Mouse (Mus musculus) right cerebral cortex, postnatal 14 days (tissue): ENCODE measurements around the gene Wnk4.

Experiments used
- DNase-seq: peaks from one replicate; pipeline ENCODE4 v3.0.0; 2022

Wnk4 gene

GRCm38 (mm10) chr11:101259948-101260825 is at the start of gene Wnk4:
Gene Wnk4 (plus strand): TSS chr11:101260567.
- DNase-seq = peak; percentile 33

GRCm38 (mm10) chr11:101211970-101212369 is 48.4 kb upstream of the Wnk4 start:
- no peak for DNase-seq

GRCm38 (mm10) chr11:101216936-101217335 is 43.4 kb upstream of the Wnk4 start:
- no peak for DNase-seq

- no peak for DNase-seq
Observed at GRCm38 (mm10) chr11:101218436-101219055, 41.8 kb upstream of the Wnk4 start.

- no peak for DNase-seq
Observed at GRCm38 (mm10) chr11:101220853-101221252, 39.5 kb upstream of the Wnk4 start.

- DNase-seq = no peak
Observed at GRCm38 (mm10) chr11:101221306-101221986, 38.9 kb upstream of the Wnk4 start.

- no peak for DNase-seq
Observed at GRCm38 (mm10) chr11:101224337-101224736, 36.0 kb upstream of the Wnk4 start.

GRCm38 (mm10) chr11:101225331-101226064 is 34.9 kb upstream of the Wnk4 start:
- no peak for DNase-seq

GRCm38 (mm10) chr11:101226065-101226701 is 34.2 kb upstream of the Wnk4 start, which contains the start of gene Ezh1:
Gene Ezh1 (minus strand): TSS chr11:101226463.
- DNase-seq = peak; percentile 82

- no peak for DNase-seq
Observed at GRCm38 (mm10) chr11:101229361-101229900, 30.9 kb upstream of the Wnk4 start.

GRCm38 (mm10) chr11:101230061-101230511 is 30.3 kb upstream of the Wnk4 start:
- no peak for DNase-seq

- DNase-seq = no peak
Observed at GRCm38 (mm10) chr11:101230526-101230925, 29.8 kb upstream of the Wnk4 start.

GRCm38 (mm10) chr11:101230991-101231871 is 29.1 kb upstream of the Wnk4 start:
- no peak for DNase-seq

- DNase-seq = no peak
Observed at GRCm38 (mm10) chr11:101232010-101232839, 28.1 kb upstream of the Wnk4 start.

- no peak for DNase-seq
Observed at GRCm38 (mm10) chr11:101233240-101233639, 27.1 kb upstream of the Wnk4 start.

GRCm38 (mm10) chr11:101234124-101234523 is 26.2 kb upstream of the Wnk4 start:
- no peak for DNase-seq

- DNase-seq = no peak
Observed at GRCm38 (mm10) chr11:101235429-101235828, 24.9 kb upstream of the Wnk4 start.

GRCm38 (mm10) chr11:101236782-101237181 is 23.6 kb upstream of the Wnk4 start:
- no peak for DNase-seq

- DNase-seq = no peak
Observed at GRCm38 (mm10) chr11:101238071-101238647, 22.2 kb upstream of the Wnk4 start.

GRCm38 (mm10) chr11:101245071-101245470 is 15.3 kb upstream of the Wnk4 start:
- DNase-seq = no peak
